Mouse (Mus musculus) intestine, embryonic 16.5 days (tissue): ENCODE measurements around the gene Acsf2. TPM values are rescaled to one million over a fixed set of nuclear protein-coding genes. Genes with fewer than 3 reads are reported as not detected.

ENCODE experiments used
- ATAC-seq: fragments of 200-750 bp; cut with Nextera tagmentation; 2 replicates; pipeline ENCODE4 v1.8.0; 2017; ENCODE audit warnings: moderate TSS enrichment, moderate library complexity
- H3K27ac ChIP-seq: fragments of 300-500 bp; sonication (generic); 2 replicates; pipeline ENCODE4 v1.5.1; 2014; ENCODE audit warnings: mild to moderate bottlenecking, low read length
- H3K27me3 ChIP-seq: fragments of 300-500 bp; sonication (generic); replicated peaks from 2 replicates; pipeline ENCODE4 v1.6.1; 2014; ENCODE audit warnings: low read length, control low read depth, mixed read lengths; ENCODE audit not compliant: control insufficient read depth, insufficient read depth
- H3K36me3 ChIP-seq: fragments of 300-500 bp; sonication (generic); 2 replicates; pipeline ENCODE4 v1.6.1; 2014; ENCODE audit warnings: low read length, control low read depth; ENCODE audit not compliant: control insufficient read depth, insufficient read depth
- H3K4me1 ChIP-seq: fragments of 300-500 bp; sonication (generic); 2 replicates; pipeline ENCODE4 v1.6.1; 2014; ENCODE audit warnings: low read length, control low read depth, mixed read lengths; ENCODE audit not compliant: control insufficient read depth, insufficient read depth
- H3K4me2 ChIP-seq: fragments of 300-500 bp; sonication (generic); 2 replicates; pipeline ENCODE4 v1.6.1; 2014; ENCODE audit warnings: low read depth, low read length, control low read depth
- H3K4me3 ChIP-seq: fragments of 300-500 bp; sonication (generic); 2 replicates; pipeline ENCODE4 v1.5.1; 2014; ENCODE audit warnings: mild to moderate bottlenecking, low read length
- H3K9ac ChIP-seq: fragments of 300-500 bp; sonication (generic); 2 replicates; pipeline ENCODE4 v1.6.1; 2014; ENCODE audit warnings: low read depth, low read length
- H3K9me3 ChIP-seq: fragments of 300-500 bp; sonication (generic); 2 replicates; pipeline ENCODE4 v1.6.1; 2016; ENCODE audit warnings: low read length, control low read depth; ENCODE audit not compliant: control insufficient read depth
- WGBS: fragments of 180-500 bp; shearing (Covaris S2); extraction: QIAGEN DNeasy Blood & Tissue Kit; methylation state at CpG from one replicate; pipeline ENCODE4 v1.1.7; 2014; 5-methylcytosine and 5-hydroxymethylcytosine counted together
- polyA plus RNA-seq: library from polyadenylated mRNA; unstranded; fragments of >200 nt; fragmentation: Nextera tagmentation; extraction: Ambion mirVana; gene quantifications from 2 replicates; pipeline ENCODE4 v1.2.1, GENCODE M21; 2015

Acsf2 gene
- polyA plus RNA-seq, 1 experiment from 2014 or later = 3.0 TPM

- Histone ChIP-seq H3K4me3 (no peak overlapping the region), H3K27me3 (no peaks in the 10 kb centered on the region), H3K9me3 (no peaks in the 10 kb centered on the region), H3K9ac (no peak overlapping the region), H3K4me1 (peaks cover 3% of the 10 kb centered on the region; the same call in 1 of the 2 replicates), H3K4me2 (no peak overlapping the region), H3K27ac (no peak overlapping the region), H3K36me3 (no peaks in the 10 kb centered on the region)
- WGBS = 38% methylated on average over 9 of the region's 9 CpGs
- no peak for ATAC-seq
Measured at GRCm38 (mm10) chr11:94513452-94513851, 88.2 kb downstream of the Acsf2 start.

GRCm38 (mm10) chr11:94508976-94509375, 92.7 kb downstream of the Acsf2 start:
- Histone ChIP-seq H3K9me3 (no peaks in the 10 kb centered on the region), H3K4me2 (no peak overlapping the region), H3K27ac (no peak overlapping the region), H3K9ac (no peak overlapping the region), H3K36me3 (no peaks in the 10 kb centered on the region), H3K27me3 (no peaks in the 10 kb centered on the region), H3K4me3 (no peak overlapping the region), H3K4me1 (peaks cover 3% of the 10 kb centered on the region; the same call in 1 of the 2 replicates)
- ATAC-seq = peak; percentile 83
- WGBS = 59% methylated on average over 10 of the region's 10 CpGs

Other genes starting within 250 kb of the Acsf2 start
- 2.5 and 3.3 TPM in 2 replicates for gene Abcc3, start 208.9 kb downstream of the Acsf2 start, polyA plus RNA-seq
- gene Cacna1g, start 127.7 kb downstream of the Acsf2 start, polyA plus RNA-seq = 4.9 and 5.4 TPM in 2 replicates
- 0.13 and 0.16 TPM in 2 replicates for gene Spata20, start 115.7 kb downstream of the Acsf2 start, polyA plus RNA-seq
- gene Epn3, start 101.9 kb downstream of the Acsf2 start, polyA plus RNA-seq = 1.5 and 1.7 TPM in 2 replicates
- gene Mycbpap, start 80.1 kb downstream of the Acsf2 start, polyA plus RNA-seq = 3.0 and 3.2 TPM in 2 replicates
- gene Rsad1, start 52.6 kb downstream of the Acsf2 start, polyA plus RNA-seq = 2.4 and 3.6 TPM in 2 replicates
- 1.2 and 1.6 TPM in 2 replicates for gene Chad, start 36.8 kb downstream of the Acsf2 start, polyA plus RNA-seq
- 254 and 256 TPM in 2 replicates for gene Lrrc59, start 27.9 kb upstream of the Acsf2 start, polyA plus RNA-seq
- gene Mrpl27, start 51.9 kb upstream of the Acsf2 start, polyA plus RNA-seq = 141 and 151 TPM in 2 replicates
- 14.4 and 16.0 TPM in 2 replicates for gene Eme1, start 52.1 kb upstream of the Acsf2 start, polyA plus RNA-seq
- gene Xylt2, start 75.6 kb upstream of the Acsf2 start, polyA plus RNA-seq = 11.3 and 11.6 TPM in 2 replicates
- 0.42 and 0.50 TPM in 2 replicates for gene Gm11541, start 102.6 kb upstream of the Acsf2 start, polyA plus RNA-seq
- not detected in 2 replicates for gene Cdc34b, start 139.9 kb upstream of the Acsf2 start, polyA plus RNA-seq
- 0.11 TPM in 1 of 2 replicates, not detected in the other for gene Tmem92, start 180.8 kb upstream of the Acsf2 start, polyA plus RNA-seq